Mouse (Mus musculus): ENCODE results near the gene Tfap2b. TPM values are rescaled to one million over a fixed set of nuclear protein-coding genes. Genes with fewer than 3 reads are reported as not detected.

Gene Tfap2b
- total RNA-seq, 2 experiments from 2014 or later: not detected

GRCm38 (mm10) chr1:19230926-19231573 lies 22.3 kb downstream of the Tfap2b start:
- DNase-seq: no peak
- intact Hi-C loops (cut with DNase I): no loop called here

- DNase-seq: no peak
- intact Hi-C loops (cut with DNase I): no loop called here
These were observed 22.9 kb downstream of the Tfap2b start for GRCm38 (mm10) chr1:19231574-19232080.

DNA sequence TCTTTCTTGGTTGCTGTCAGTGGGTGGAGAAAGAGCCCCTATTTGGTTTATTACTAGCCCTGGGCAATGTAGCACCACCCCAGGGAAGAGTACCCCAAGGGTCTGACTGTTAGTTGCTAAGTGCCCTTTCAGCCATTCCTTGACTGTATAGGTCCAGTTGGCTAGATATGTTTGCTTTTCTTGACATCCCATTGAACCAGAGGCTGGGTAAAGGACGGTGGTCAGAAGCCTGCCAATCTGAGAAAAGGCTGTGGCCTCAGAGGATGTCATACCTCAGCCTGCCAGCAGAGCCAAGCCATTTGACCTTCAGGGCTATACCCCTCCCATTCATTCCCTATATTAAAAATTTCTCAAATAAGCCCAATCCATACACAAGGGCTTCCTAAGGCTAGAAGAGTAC lies 24.0 kb downstream of the Tfap2b start:
- intact Hi-C loops (cut with DNase I): no loop called here
- DNase-seq: no peak

- DNase-seq: no peak
- intact Hi-C loops (cut with DNase I): no loop called here
These were observed 25.1 kb downstream of the Tfap2b start for GRCm38 (mm10) chr1:19233857-19234256.

- DNase-seq: no peak
- intact Hi-C loops (cut with DNase I): no loop called here
These were observed 25.9 kb downstream of the Tfap2b start for GRCm38 (mm10) chr1:19234432-19235205.

- intact Hi-C loops (cut with DNase I): no loop called here
- no peak for DNase-seq
These were observed 27.3 kb downstream of the Tfap2b start for GRCm38 (mm10) chr1:19236051-19236450.

DNA sequence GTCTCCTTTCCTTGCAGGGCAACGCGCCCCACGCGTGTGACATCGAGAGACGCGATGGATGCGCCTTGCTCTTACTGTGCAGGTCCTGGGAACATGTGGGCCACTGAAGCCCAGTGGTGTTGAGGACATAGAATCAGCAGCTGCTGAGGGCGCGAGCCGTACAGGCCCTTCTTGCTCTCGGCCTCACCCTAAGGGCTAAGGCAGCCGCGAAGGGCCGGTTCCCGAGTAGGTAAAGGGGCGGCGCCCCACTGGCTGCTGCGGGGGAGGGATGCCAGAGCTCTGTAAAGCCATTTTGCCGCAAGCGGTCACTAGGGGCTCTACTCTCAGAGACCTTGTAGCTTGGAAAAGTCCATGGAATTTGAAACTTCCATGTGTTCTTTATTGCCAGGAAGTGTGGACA lies 27.9 kb downstream of the Tfap2b start:
- intact Hi-C loops (cut with DNase I): no loop called here

GRCm38 (mm10) chr1:19237061-19237460 lies 28.3 kb downstream of the Tfap2b start:
- intact Hi-C loops (cut with DNase I): no loop called here
- DNase-seq: no peak

More for the DNA sequence above, 27.9 kb downstream of the Tfap2b start:
- no peak for DNase-seq

- no peak for DNase-seq
- intact Hi-C loops (cut with DNase I): no loop called here
These were observed 29.2 kb downstream of the Tfap2b start for GRCm38 (mm10) chr1:19237721-19238410.

DNA sequence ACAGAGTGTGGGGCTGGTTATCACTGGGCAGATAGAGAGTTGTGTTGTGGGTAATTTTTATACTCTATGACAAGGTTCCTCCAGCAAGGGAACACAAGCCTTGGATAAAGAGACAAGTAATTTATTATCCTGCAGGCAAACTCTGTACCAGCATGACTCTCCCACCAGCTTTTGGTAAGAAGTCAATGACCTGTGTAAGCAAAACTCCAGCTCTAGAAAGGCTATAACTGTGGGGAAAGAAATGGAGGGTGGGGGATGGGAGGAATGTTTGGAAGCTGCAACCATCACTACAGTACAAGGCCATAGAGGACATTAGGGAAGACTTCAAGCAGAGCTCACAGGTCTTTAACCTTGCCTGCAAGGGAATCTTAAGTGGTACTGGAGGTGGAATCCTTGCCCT lies 31.3 kb downstream of the Tfap2b start:
- intact Hi-C loops (cut with DNase I): no loop called here
- no peak for DNase-seq

- no peak for DNase-seq
- intact Hi-C loops (cut with DNase I): no loop called here
These were observed 32.6 kb downstream of the Tfap2b start for GRCm38 (mm10) chr1:19241316-19241715.

DNA sequence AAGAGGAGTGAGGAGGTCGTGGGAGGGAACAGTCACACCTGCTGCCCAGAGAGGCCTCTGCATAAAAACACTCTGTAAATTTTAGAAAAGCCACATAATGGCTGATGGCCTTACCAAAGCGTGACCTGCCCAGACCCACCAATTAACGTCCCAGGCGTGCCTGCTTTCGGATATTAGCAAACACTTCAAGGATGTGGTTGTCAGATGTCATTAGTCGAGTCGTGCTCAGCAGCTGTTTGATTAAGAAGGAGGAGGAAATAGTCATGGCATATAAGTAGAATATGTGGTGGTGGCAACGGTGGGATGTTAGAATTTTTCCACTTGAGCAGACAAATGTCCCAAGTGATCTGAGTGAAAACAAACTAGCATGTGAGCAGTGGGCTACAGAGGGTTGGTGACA lies 33.3 kb downstream of the Tfap2b start:
- no peak for DNase-seq
- intact Hi-C loops (cut with DNase I): no loop called here

DNA sequence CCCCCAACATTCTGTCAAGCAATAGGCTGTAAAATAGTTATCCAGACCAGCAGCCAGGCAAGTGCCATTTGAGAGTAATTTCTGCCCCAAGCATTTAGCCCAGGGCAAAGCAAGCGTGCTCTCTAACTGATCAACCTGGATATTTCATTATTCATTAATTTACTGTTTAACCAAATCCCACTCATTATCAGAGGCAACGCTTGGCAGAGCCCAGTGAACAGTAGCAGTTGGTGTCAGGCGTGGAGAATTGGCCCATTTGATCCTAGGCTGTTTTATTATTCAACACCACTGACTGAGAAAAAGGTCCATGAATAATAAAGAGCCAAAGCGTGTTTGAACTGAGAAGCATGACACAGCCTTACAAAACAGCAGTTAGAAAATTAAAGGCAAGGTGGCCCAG lies 36.3 kb downstream of the Tfap2b start:
- intact Hi-C loops (cut with DNase I): no loop called here
- DNase-seq: no peak

DNA sequence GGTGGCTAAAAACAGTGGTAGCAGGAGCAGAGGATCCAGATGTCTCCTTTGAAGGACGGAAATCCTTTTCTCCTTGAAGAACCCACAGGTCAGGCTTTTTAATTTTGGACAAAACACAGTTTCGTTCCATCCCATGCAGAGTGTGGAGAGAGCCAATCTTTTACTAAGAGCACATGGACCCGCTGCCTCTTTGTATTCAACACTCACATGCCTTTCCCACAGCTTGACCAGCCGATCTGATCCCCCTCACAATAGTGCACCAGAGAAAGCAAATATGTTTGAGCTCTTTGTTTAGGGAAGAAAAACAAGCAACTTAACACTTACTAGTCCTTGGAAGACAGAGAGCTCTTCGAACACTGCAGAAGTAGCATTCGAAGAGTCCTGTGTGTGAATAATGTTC lies 42.6 kb downstream of the Tfap2b start:
- DNase-seq: no peak
- intact Hi-C loops (cut with DNase I): no loop called here

DNA sequence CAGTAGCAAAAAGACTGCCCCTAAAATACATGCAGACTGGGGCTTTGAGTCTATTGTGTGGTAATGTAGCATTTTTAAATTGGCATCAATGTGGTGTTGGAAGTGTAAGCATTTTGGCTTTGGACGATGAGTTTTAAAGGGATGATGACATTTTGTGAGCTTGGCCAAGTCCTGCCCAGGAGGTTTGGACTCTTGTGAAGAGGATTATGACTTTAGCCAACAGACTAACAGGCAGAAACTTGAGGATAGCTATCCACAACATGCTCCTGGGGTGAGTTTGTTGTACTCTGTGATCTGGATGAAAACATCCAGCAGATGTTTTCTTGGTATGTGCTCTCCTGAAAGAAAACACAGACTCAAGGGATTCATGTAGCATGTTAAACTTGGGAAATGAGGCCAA lies 60.9 kb downstream of the Tfap2b start:
- no peak for DNase-seq
- intact Hi-C loops (cut with DNase I): no loop called here

Other genes starting within 250 kb of the Tfap2b start
- not detected for gene Tfap2d, start 105.9 kb upstream of the Tfap2b start, total RNA-seq (2021)

Measured in heart, postnatal 14 days (tissue).